Mouse (Mus musculus) MEL (cell line): Measurements from ENCODE around the gene Ppp2ca.
A peak's percentile ranks its signal among the peaks of the same experiment; 100 is the strongest.

ENCODE experiments used
- CHD2 ChIP-seq: IDR thresholded peaks from 2 replicates; pipeline ENCODE4 v1.6.1; 2011; ENCODE audit warnings: low read length, improper control_type of control experiment
- CTCF ChIP-seq, 3 experiments: IDR thresholded peaks in 2 of 3; conservative IDR thresholded peaks in 1 of 3; 2 replicates each; pipeline ENCODE4 v1.5.1; 2011 to 2012; ENCODE audit warnings: low read length in 3 of 3, low read depth in 2 of 3, mild to moderate bottlenecking in 2 of 3, improper control_type of control experiment in 1 of 3, inconsistent platforms in 1 of 3, mixed read lengths in 1 of 3, moderate library complexity in 1 of 3; ENCODE audit not compliant: control insufficient read depth in 1 of 3, insufficient read depth in 1 of 3, poor library complexity in 1 of 3, severe bottlenecking in 1 of 3
- ETS1 ChIP-seq: IDR thresholded peaks from 2 replicates; pipeline ENCODE4 v1.6.1; 2012; ENCODE audit warnings: low read depth, mild to moderate bottlenecking, inconsistent platforms, low read length, improper control_type of control experiment, moderate library complexity
- HCFC1 ChIP-seq: IDR thresholded peaks from 2 replicates; pipeline ENCODE4 v1.6.1; 2012; ENCODE audit warnings: low read depth, mild to moderate bottlenecking, inconsistent platforms, low read length, improper control_type of control experiment, moderate library complexity
- MAFK ChIP-seq: IDR thresholded peaks from 2 replicates; pipeline ENCODE4 v1.6.1; 2011; ENCODE audit warnings: low read depth, mild to moderate bottlenecking, low read length, improper control_type of control experiment, borderline replicate concordance
- MEF2A ChIP-seq: IDR thresholded peaks from 2 replicates; pipeline ENCODE4 v1.6.1; 2014; ENCODE audit warnings: low read depth, mild to moderate bottlenecking, inconsistent platforms, low read length, improper control_type of control experiment; ENCODE audit not compliant: poor library complexity, insufficient replicate concordance, severe bottlenecking; ENCODE audit errors: extremely low read depth
- MYB ChIP-seq: IDR thresholded peaks from 2 replicates; pipeline ENCODE4 v1.6.1; 2011; ENCODE audit warnings: mild to moderate bottlenecking, low read depth, low read length, improper control_type of control experiment
- POLR2A ChIP-seq, 2 experiments: IDR thresholded peaks; 2 replicates each; pipeline ENCODE4 v1.6.1; 2011 to 2012; ENCODE audit warnings: low read length in 2 of 2, mild to moderate bottlenecking in 2 of 2, control low read depth in 1 of 2, improper control_type of control experiment in 1 of 2, low read depth in 1 of 2, moderate library complexity in 1 of 2; ENCODE audit not compliant: control insufficient read depth in 1 of 2, insufficient read depth in 1 of 2, poor library complexity in 1 of 2
- POLR2AphosphoS5 ChIP-seq: IDR thresholded peaks from 2 replicates; pipeline ENCODE4 v1.6.1; 2012; ENCODE audit warnings: low read depth, borderline replicate concordance, mild to moderate bottlenecking, inconsistent platforms, low read length, moderate library complexity, mixed read lengths

DNA sequence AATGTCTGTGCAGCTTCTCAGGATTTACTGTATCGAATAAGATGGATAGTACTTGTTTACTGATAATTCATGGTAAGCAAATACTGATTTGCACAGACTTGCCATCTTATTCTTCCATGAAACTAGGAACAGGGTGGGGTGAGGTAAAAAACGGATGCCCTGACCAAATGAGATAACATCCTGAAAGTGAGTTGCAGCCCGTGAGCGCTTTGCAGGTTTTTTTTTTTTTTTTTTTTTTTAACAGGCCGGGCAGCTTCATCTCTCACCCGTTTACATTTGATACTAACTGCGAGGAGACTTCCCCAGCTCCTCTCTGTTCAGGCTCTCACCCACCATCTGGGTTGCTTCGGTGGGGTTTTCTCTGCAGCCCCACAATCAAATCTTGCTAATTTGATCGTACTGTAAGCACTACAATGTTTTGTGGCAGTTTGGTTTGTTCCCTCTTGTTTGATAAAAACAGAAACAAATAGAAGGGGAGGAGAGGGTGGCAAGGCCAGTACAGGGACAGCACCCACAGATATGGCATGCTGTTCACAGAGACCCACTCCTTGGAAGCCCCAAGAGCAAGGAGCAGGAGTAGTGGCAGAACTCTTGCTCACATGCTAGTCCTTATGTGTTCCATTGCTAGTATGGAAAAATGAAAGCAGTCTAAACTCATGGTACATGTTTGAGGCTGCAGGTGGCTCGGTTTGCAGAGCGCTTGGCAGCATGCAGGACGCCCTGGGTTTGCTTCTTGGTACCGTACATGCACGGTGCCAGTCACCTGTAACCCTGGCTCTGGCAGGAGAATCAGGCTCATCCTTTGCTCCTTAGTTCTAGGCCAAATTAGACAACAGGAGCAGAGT, 23.6 kb upstream of the Ppp2ca start:
- peak; percentile 61 for TF ChIP-seq HCFC1
- TF ChIP-seq CTCF (IDR thresholded peaks at IDR 0.05 in 2 of 3, conservative IDR thresholded peaks at IDR 0.05 in 1 of 3; ENCODE audit: control insufficient read depth in 1 of 3, insufficient read depth in 1 of 3, low read depth in 2 of 3, low read length in 3 of 3, poor library complexity in 1 of 3, severe bottlenecking in 1 of 3), result no peak
- peak; percentile 49; the same call in 1 of the 2 replicates for TF ChIP-seq MAFK
- peak; percentile 88; the same call in 1 of the 2 replicates for TF ChIP-seq ETS1
- TF ChIP-seq POLR2A (IDR thresholded peaks at IDR 0.05; ENCODE audit: control insufficient read depth in 1 of 2, insufficient read depth in 1 of 2, low read depth in 1 of 2, low read length in 2 of 2, poor library complexity in 1 of 2), result no peak
- TF ChIP-seq CHD2, result no peak; the same call in 1 of the 2 replicates
- TF ChIP-seq POLR2AphosphoS5, result no peak
- peak; percentile 13; the same call in 1 of the 2 replicates for TF ChIP-seq MYB
- TF ChIP-seq MEF2A, result no peak
